Mouse (Mus musculus): ENCODE measurements around the gene Slc11a1.

GRCm38 (mm10) chr1:74338626-74339025 lies 36.4 kb upstream of the Slc11a1 start:
- TF ChIP-seq CTCF (IDR thresholded peaks at IDR 0.05; ENCODE audit: extremely low read depth, insufficient read depth, insufficient read length, insufficient replicate concordance) (no peak), POLR2A (IDR thresholded peaks at IDR 0.05; ENCODE audit: low read depth, low read length) (no peak)

Data from spleen, adult 2 months (tissue).